Mouse (Mus musculus) MEL (cell line): ENCODE data around the gene Dtnb.

ENCODE experiments used
- CTCF ChIP-seq, 3 experiments: IDR thresholded peaks in 2 of 3; conservative IDR thresholded peaks in 1 of 3; 2 replicates each; pipeline ENCODE4 v1.5.1; 2011 to 2012; ENCODE audit warnings: low read length in 3 of 3, low read depth in 2 of 3, mild to moderate bottlenecking in 2 of 3, improper control_type of control experiment in 1 of 3, inconsistent platforms in 1 of 3, mixed read lengths in 1 of 3, moderate library complexity in 1 of 3; ENCODE audit not compliant: control insufficient read depth in 1 of 3, insufficient read depth in 1 of 3, poor library complexity in 1 of 3, severe bottlenecking in 1 of 3
- E2F4 ChIP-seq: IDR thresholded peaks from 2 replicates; pipeline ENCODE4 v1.6.1; 2011; ENCODE audit warnings: low read depth, low read length, improper control_type of control experiment, borderline replicate concordance
- ELF1 ChIP-seq: IDR thresholded peaks from 2 replicates; pipeline ENCODE4 v1.6.1; 2014; ENCODE audit warnings: low read depth, mild to moderate bottlenecking, inconsistent platforms, low read length, improper control_type of control experiment, moderate library complexity
- EP300 ChIP-seq, 2 experiments: IDR thresholded peaks; 2 replicates each; pipeline ENCODE4 v1.6.1; 2011; ENCODE audit warnings: improper control_type of control experiment in 2 of 2, low read length in 2 of 2, low read depth in 1 of 2, mild to moderate bottlenecking in 1 of 2
- ETS1 ChIP-seq: IDR thresholded peaks from 2 replicates; pipeline ENCODE4 v1.6.1; 2012; ENCODE audit warnings: low read depth, mild to moderate bottlenecking, inconsistent platforms, low read length, improper control_type of control experiment, moderate library complexity
- GABPA ChIP-seq: IDR thresholded peaks from 2 replicates; pipeline ENCODE4 v1.6.1; 2012; ENCODE audit warnings: low read depth, mild to moderate bottlenecking, inconsistent platforms, low read length, improper control_type of control experiment, moderate library complexity
- MAFK ChIP-seq: IDR thresholded peaks from 2 replicates; pipeline ENCODE4 v1.6.1; 2011; ENCODE audit warnings: low read depth, mild to moderate bottlenecking, low read length, improper control_type of control experiment, borderline replicate concordance
- MAX ChIP-seq: IDR thresholded peaks from 2 replicates; pipeline ENCODE4 v1.6.1; 2011; ENCODE audit warnings: low read length, improper control_type of control experiment
- MYC ChIP-seq: IDR thresholded peaks from 2 replicates; pipeline ENCODE4 v1.6.1; 2011; ENCODE audit warnings: low read depth, mild to moderate bottlenecking, low read length, improper control_type of control experiment, moderate library complexity
- POLR2A ChIP-seq, 2 experiments: IDR thresholded peaks; 2 replicates each; pipeline ENCODE4 v1.6.1; 2011 to 2012; ENCODE audit warnings: low read length in 2 of 2, mild to moderate bottlenecking in 2 of 2, control low read depth in 1 of 2, improper control_type of control experiment in 1 of 2, low read depth in 1 of 2, moderate library complexity in 1 of 2; ENCODE audit not compliant: control insufficient read depth in 1 of 2, insufficient read depth in 1 of 2, poor library complexity in 1 of 2
- TCF12 ChIP-seq: IDR thresholded peaks from 2 replicates; pipeline ENCODE4 v1.6.1; 2014; ENCODE audit warnings: low read depth, mild to moderate bottlenecking, inconsistent platforms, low read length, improper control_type of control experiment, moderate library complexity
- USF2 ChIP-seq, 2 experiments: IDR thresholded peaks; 2 replicates each; pipeline ENCODE4 v1.6.1; 2011 to 2012; ENCODE audit warnings: improper control_type of control experiment in 2 of 2, low read length in 2 of 2, borderline replicate concordance in 1 of 2, inconsistent platforms in 1 of 2, low read depth in 1 of 2, mild to moderate bottlenecking in 1 of 2; ENCODE audit not compliant: insufficient read depth in 1 of 2
- ZKSCAN1 ChIP-seq: IDR thresholded peaks from 2 replicates; pipeline ENCODE4 v1.6.1; 2012; ENCODE audit warnings: low read depth, mild to moderate bottlenecking, inconsistent platforms, low read length, improper control_type of control experiment, moderate library complexity

DNA sequence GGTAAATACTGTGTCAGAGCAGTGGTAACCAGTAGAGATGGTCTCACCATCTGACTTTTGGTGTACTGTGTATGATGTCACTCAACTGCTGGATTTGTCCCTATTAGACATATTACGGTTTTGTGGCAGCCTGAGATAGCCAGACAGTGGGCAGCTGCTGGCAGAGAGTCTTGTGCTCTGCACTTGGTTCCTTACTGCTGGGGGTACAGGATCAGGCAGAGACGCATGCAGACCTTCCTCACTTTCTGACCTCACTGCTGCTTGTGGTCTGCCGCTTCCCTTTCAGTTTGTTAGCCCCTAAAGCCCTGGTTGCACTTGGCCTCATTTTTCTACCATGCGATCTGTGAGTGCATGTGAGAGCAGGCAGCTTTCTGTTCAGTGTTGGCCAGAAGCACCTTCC lies 98.9 kb downstream of the Dtnb start:
- TF ChIP-seq POLR2A (IDR thresholded peaks at IDR 0.05; ENCODE audit: control insufficient read depth in 1 of 2, insufficient read depth in 1 of 2, low read depth in 1 of 2, low read length in 2 of 2, poor library complexity in 1 of 2) (no peak), CTCF (IDR thresholded peaks at IDR 0.05 in 2 of 3, conservative IDR thresholded peaks at IDR 0.05 in 1 of 3; ENCODE audit: control insufficient read depth in 1 of 3, insufficient read depth in 1 of 3, low read depth in 2 of 3, low read length in 3 of 3, poor library complexity in 1 of 3, severe bottlenecking in 1 of 3) (no peak), E2F4 (no peak), EP300 (IDR thresholded peaks at IDR 0.05; ENCODE audit: low read depth in 1 of 2, low read length in 2 of 2) (no peak), USF2 (IDR thresholded peaks at IDR 0.05; ENCODE audit: borderline replicate concordance in 1 of 2, insufficient read depth in 1 of 2, low read depth in 1 of 2, low read length in 2 of 2) (no peak), ELF1 (no peak), GABPA (no peak), MAX (no peak), MAFK (no peak), MYC (no peak), ZKSCAN1 (no peak), ETS1 (no peak), TCF12 (no peak)
